Mouse (Mus musculus) CH12.LX (cell line): ENCODE data around the gene Maip1. TPM values are rescaled to one million over a fixed set of nuclear protein-coding genes. Genes with fewer than 3 reads are reported as not detected.

ENCODE experiments used
- DNase-seq: peaks from one replicate; pipeline ENCODE4 v3.0.0-alpha.2; 2013; ENCODE audit errors: extremely low read depth
- H3K27ac ChIP-seq: 2 replicates; pipeline ENCODE4 v1.5.1; 2012; ENCODE audit warnings: low read depth, mild to moderate bottlenecking, control low read depth, moderate library complexity; ENCODE audit not compliant: insufficient read depth
- H3K27me3 ChIP-seq: replicated peaks from 2 replicates; pipeline ENCODE3; 2012; ENCODE audit warnings: inconsistent platforms
- H3K36me3 ChIP-seq, 2 experiments: replicated peaks in 1 of 2; 2 replicates each; pipeline versions ENCODE3 to v1.6.1; 2012; ENCODE audit warnings: inconsistent platforms in 1 of 2, low read length in 1 of 2, mild to moderate bottlenecking in 1 of 2, mixed read lengths in 1 of 2, moderate library complexity in 1 of 2; ENCODE audit not compliant: control insufficient read depth in 1 of 2, insufficient read depth in 1 of 2
- H3K4me1 ChIP-seq, 2 experiments: 2 replicates each; pipeline ENCODE4 v1.6.1; 2012; ENCODE audit warnings: inconsistent platforms in 1 of 2, moderate library complexity in 1 of 2; ENCODE audit not compliant: insufficient read depth in 2 of 2, control insufficient read depth in 1 of 2
- H3K4me2 ChIP-seq: 2 replicates; pipeline ENCODE4 v1.6.1; 2012; ENCODE audit warnings: low read depth, mild to moderate bottlenecking, control low read depth; ENCODE audit not compliant: poor library complexity, insufficient read depth, severe bottlenecking
- H3K4me3 ChIP-seq, 3 experiments: fragments of 150-350 bp in 1 of 3; sonication (generic) in 1 of 3; replicated peaks in 1 of 3; 2 replicates each; pipeline versions ENCODE3 to v1.5.1; 2011 to 2012; ENCODE audit warnings: low read depth in 2 of 3, low read length in 2 of 3, mild to moderate bottlenecking in 2 of 3, moderate library complexity in 2 of 3, control low read depth in 1 of 3, improper control_type of control experiment in 1 of 3, inconsistent platforms in 1 of 3, mixed read lengths in 1 of 3; ENCODE audit not compliant: poor library complexity in 1 of 3
- H3K79me2 ChIP-seq: replicated peaks from 2 replicates; pipeline ENCODE4 v1.6.1; 2012; ENCODE audit warnings: mild to moderate bottlenecking, moderate library complexity; ENCODE audit not compliant: control insufficient read depth, poor library complexity, insufficient read depth, severe bottlenecking; ENCODE audit errors: extremely low read depth
- H3K9ac ChIP-seq: 2 replicates; pipeline ENCODE4 v1.6.1; 2012; ENCODE audit warnings: low read depth, mild to moderate bottlenecking, control low read depth, moderate library complexity; ENCODE audit not compliant: insufficient read depth
- H3K9me3 ChIP-seq: replicated peaks from 2 replicates; pipeline ENCODE3; 2012; ENCODE audit warnings: low read length, inconsistent platforms, mixed read lengths
- BHLHE40 ChIP-seq: IDR thresholded peaks from 2 replicates; pipeline ENCODE4 v1.6.1; 2011; ENCODE audit warnings: mild to moderate bottlenecking, low read depth, low read length, improper control_type of control experiment
- CHD1 ChIP-seq: IDR thresholded peaks from 2 replicates; pipeline ENCODE4 v1.6.1; 2012; ENCODE audit warnings: low read depth, low read length, improper control_type of control experiment, inconsistent platforms
- CHD2 ChIP-seq: IDR thresholded peaks from 2 replicates; pipeline ENCODE4 v1.6.1; 2011; ENCODE audit warnings: low read length, improper control_type of control experiment
- CTCF ChIP-seq, 2 experiments: IDR thresholded peaks in 1 of 2; conservative IDR thresholded peaks in 1 of 2; 2 replicates each; pipeline ENCODE4 v1.5.1; 2011 to 2012; ENCODE audit warnings: low read depth in 2 of 2, low read length in 2 of 2, improper control_type of control experiment in 1 of 2, inconsistent platforms in 1 of 2, mild to moderate bottlenecking in 1 of 2, moderate library complexity in 1 of 2
- E2F4 ChIP-seq: IDR thresholded peaks from 2 replicates; pipeline ENCODE4 v1.6.1; 2011; ENCODE audit warnings: low read depth, low read length, improper control_type of control experiment; ENCODE audit not compliant: insufficient replicate concordance
- EP300 ChIP-seq: IDR thresholded peaks from 2 replicates; pipeline ENCODE4 v1.6.1; 2011; ENCODE audit warnings: low read length, improper control_type of control experiment
- ETS1 ChIP-seq: conservative IDR thresholded peaks from 2 replicates; pipeline ENCODE4 v1.6.1; 2012; ENCODE audit warnings: low read depth, mild to moderate bottlenecking, inconsistent platforms, low read length, improper control_type of control experiment, moderate library complexity
- GABPA ChIP-seq: IDR thresholded peaks from 2 replicates; pipeline ENCODE4 v1.6.1; 2012; ENCODE audit warnings: low read depth, low read length, improper control_type of control experiment, inconsistent platforms; ENCODE audit not compliant: insufficient replicate concordance
- HCFC1 ChIP-seq: IDR thresholded peaks from 2 replicates; pipeline ENCODE4 v1.6.1; 2012; ENCODE audit warnings: low read depth, mild to moderate bottlenecking, inconsistent platforms, low read length, improper control_type of control experiment
- JUN ChIP-seq: IDR thresholded peaks from 2 replicates; pipeline ENCODE4 v1.6.1; 2011; ENCODE audit warnings: low read depth, mild to moderate bottlenecking, low read length, improper control_type of control experiment, moderate library complexity; ENCODE audit not compliant: insufficient read depth
- JUND ChIP-seq: conservative IDR thresholded peaks from 2 replicates; pipeline ENCODE4 v1.6.1; 2011; ENCODE audit warnings: low read depth, low read length, improper control_type of control experiment
- KAT2A ChIP-seq: IDR thresholded peaks from 2 replicates; pipeline ENCODE4 v1.6.1; 2012; ENCODE audit warnings: low read length, improper control_type of control experiment, inconsistent platforms; ENCODE audit not compliant: insufficient replicate concordance
- MAX ChIP-seq: IDR thresholded peaks from 2 replicates; pipeline ENCODE4 v1.6.1; 2011; ENCODE audit warnings: low read length, improper control_type of control experiment
- MAZ ChIP-seq: IDR thresholded peaks from 2 replicates; pipeline ENCODE4 v1.6.1; 2012; ENCODE audit warnings: low read depth, mild to moderate bottlenecking, inconsistent platforms, low read length, improper control_type of control experiment, moderate library complexity
- MEF2A ChIP-seq: IDR thresholded peaks from 2 replicates; pipeline ENCODE4 v1.6.1; 2014; ENCODE audit warnings: low read depth, mild to moderate bottlenecking, inconsistent platforms, low read length, improper control_type of control experiment, borderline replicate concordance
- MYC ChIP-seq: IDR thresholded peaks from 2 replicates; pipeline ENCODE4 v1.6.1; 2011; ENCODE audit warnings: low read depth, mild to moderate bottlenecking, improper control_type of control experiment, low read length
- PAX5 ChIP-seq: IDR thresholded peaks from 2 replicates; pipeline ENCODE4 v1.6.1; 2012; ENCODE audit warnings: low read length, inconsistent platforms, mixed read lengths
- POLR2A ChIP-seq: IDR thresholded peaks from 2 replicates; pipeline ENCODE4 v1.6.1; 2011; ENCODE audit warnings: low read depth, mild to moderate bottlenecking, improper control_type of control experiment, low read length
- POLR2AphosphoS2 ChIP-seq: IDR thresholded peaks from 2 replicates; pipeline ENCODE4 v1.6.1; 2011; ENCODE audit warnings: low read depth, low read length, improper control_type of control experiment
- RAD21 ChIP-seq: IDR thresholded peaks from 2 replicates; pipeline ENCODE4 v1.6.1; 2011; ENCODE audit warnings: low read depth, mild to moderate bottlenecking, low read length, improper control_type of control experiment, moderate library complexity
- RCOR1 ChIP-seq: conservative IDR thresholded peaks from 2 replicates; pipeline ENCODE4 v1.6.1; 2012; ENCODE audit warnings: low read depth, mild to moderate bottlenecking, inconsistent platforms, low read length, improper control_type of control experiment
- SIN3A ChIP-seq: IDR thresholded peaks from 2 replicates; pipeline ENCODE4 v1.6.1; 2012; ENCODE audit warnings: low read length, improper control_type of control experiment, inconsistent platforms
- TBP ChIP-seq: conservative IDR thresholded peaks from 2 replicates; pipeline ENCODE4 v1.6.1; 2011; ENCODE audit warnings: low read depth, low read length, improper control_type of control experiment
- USF1 ChIP-seq: IDR thresholded peaks from 2 replicates; pipeline ENCODE4 v1.6.1; 2014; ENCODE audit warnings: low read depth, mild to moderate bottlenecking, inconsistent platforms, low read length, improper control_type of control experiment
- USF2 ChIP-seq: conservative IDR thresholded peaks from 2 replicates; pipeline ENCODE4 v1.6.1; 2011; ENCODE audit warnings: low read depth, low read length, improper control_type of control experiment
- ZNF384 ChIP-seq: IDR thresholded peaks from 2 replicates; pipeline ENCODE4 v1.6.1; 2012; ENCODE audit warnings: low read depth, low read length, improper control_type of control experiment, inconsistent platforms
- dilution Hi-C: fragments of 300-500 bp; cut with MboI; formaldehyde crosslinking; loops from 2 replicates; pipeline ENCODE4 v1.14.3; 2020; ENCODE audit warnings: low sequenced_read_pairs; ENCODE audit not compliant: extremely low pct_unique_long_range_greater_than_20kb, extremely low pct_ligation_motif_present
- in situ Hi-C: fragments of 300-500 bp; cut with MboI; formaldehyde crosslinking; loops from 3 replicates; pipeline ENCODE4 v1.14.3; 2019; ENCODE audit warnings: low sequenced_read_pairs, low pct_ligation_motif_present, low pct_unique_long_range_greater_than_20kb, mixed read lengths
- polyA plus RNA-seq: library from polyadenylated mRNA; unstranded; fragments of >175 nt; gene quantifications from 2 replicates; pipeline ENCODE4 v1.2.1, GENCODE M21; 2012; ENCODE audit warnings: low read depth; ENCODE audit not compliant: insufficient read length
- total RNA-seq, 2 experiments: library from RNA; depleted of rRNA; stranded (reverse); fragments of 300-350 nt in 1 of 2; fragments of >200 nt in 1 of 2; gene quantifications; 2 replicates each; pipeline ENCODE4 v1.2.3; 2012 to 2014

The Maip1 gene
- total and polyA plus RNA-seq, 3 experiments, result 7.0 to 15.5 (median 13.9) TPM

- no peak for TF ChIP-seq CTCF (conservative IDR thresholded peaks at IDR 0.05 in 1 of 2, IDR thresholded peaks at IDR 0.05 in 1 of 2; ENCODE audit: low read depth in 2 of 2, low read length in 2 of 2)
- no peak for TF ChIP-seq USF1
- no peak for TF ChIP-seq GABPA
- TF ChIP-seq POLR2AphosphoS2, result no peak
- no peak for TF ChIP-seq E2F4
- TF ChIP-seq CHD2, result no peak
- no peak for TF ChIP-seq MYC
- no peak for TF ChIP-seq JUND
- TF ChIP-seq ZNF384, result no peak
- TF ChIP-seq JUN, result no peak
- in situ Hi-C loops (no loop called here), dilution Hi-C loops (no loop called here)
- Histone ChIP-seq H3K4me1 (no peaks in the 10 kb centered on the region), H3K27ac (no peak overlapping the region), H3K9ac (no peak overlapping the region), H3K9me3 (no peaks in the 10 kb centered on the region), H3K79me2 (no peaks in the 10 kb centered on the region), H3K4me3 (no peak overlapping the region), H3K27me3 (no peaks in the 10 kb centered on the region), H3K4me2 (no peak overlapping the region), H3K36me3 (peaks cover 13 to 39% of the 10 kb centered on the region in 2 experiments)
- DNase-seq, result no peak
Observed at GRCm38 (mm10) chr1:57386519-57386918, 19.6 kb upstream of the Maip1 start.

- H3K36me3 ChIP-seq, result peaks cover 15 to 49% of the 10 kb centered on the region in 2 experiments
- dilution Hi-C loops, result no loop called here
Observed at GRCm38 (mm10) chr1:57387876-57388275, 18.3 kb upstream of the Maip1 start.

GRCm38 (mm10) chr1:57388402-57389155, 17.5 kb upstream of the Maip1 start:
- in situ Hi-C loops, result no loop called here
- H3K4me2 ChIP-seq, result no peak overlapping the region
- H3K27me3 ChIP-seq, result no peaks in the 10 kb centered on the region
- H3K4me3 ChIP-seq, result no peak overlapping the region
- no peaks in the 10 kb centered on the region for H3K79me2 ChIP-seq
- no peaks in the 10 kb centered on the region for H3K9me3 ChIP-seq
- no peak overlapping the region for H3K27ac ChIP-seq
- dilution Hi-C loops, result no loop called here
- TF ChIP-seq RCOR1 (no peak), SIN3A (no peak), TBP (no peak), KAT2A (no peak), EP300 (no peak), ETS1 (no peak), HCFC1 (no peak), MAX (no peak), MAZ (no peak), CHD1 (no peak), PAX5 (no peak)
- DNase-seq, result no peak
- peaks cover 21 to 56% of the 10 kb centered on the region in 2 experiments for H3K36me3 ChIP-seq
- H3K4me1 ChIP-seq, result no peaks in the 10 kb centered on the region
- no peak overlapping the region for H3K9ac ChIP-seq

More at GRCm38 (mm10) chr1:57387876-57388275, 18.3 kb upstream of the Maip1 start:
- no peak overlapping the region for H3K4me3 ChIP-seq
- H3K9ac ChIP-seq, result no peak overlapping the region
- no peaks in the 10 kb centered on the region for H3K4me1 ChIP-seq
- DNase-seq, result no peak
- TF ChIP-seq MEF2A (no peak), RAD21 (no peak), USF2 (no peak), BHLHE40 (no peak), POLR2A (no peak), MYC (no peak)
- in situ Hi-C loops, result no loop called here
- no peak overlapping the region for H3K4me2 ChIP-seq
- H3K27me3 ChIP-seq, result no peaks in the 10 kb centered on the region
- H3K79me2 ChIP-seq, result no peaks in the 10 kb centered on the region
- no peak overlapping the region for H3K27ac ChIP-seq
- no peaks in the 10 kb centered on the region for H3K9me3 ChIP-seq
